Mouse (Mus musculus) MN1 (cell line): ENCODE results near the gene March10.

Experiments
- DNase-seq: peaks from one replicate; pipeline ENCODE4 v3.0.0-alpha.2; 2016; ENCODE audit warnings: low spot score

March10 gene

DNA sequence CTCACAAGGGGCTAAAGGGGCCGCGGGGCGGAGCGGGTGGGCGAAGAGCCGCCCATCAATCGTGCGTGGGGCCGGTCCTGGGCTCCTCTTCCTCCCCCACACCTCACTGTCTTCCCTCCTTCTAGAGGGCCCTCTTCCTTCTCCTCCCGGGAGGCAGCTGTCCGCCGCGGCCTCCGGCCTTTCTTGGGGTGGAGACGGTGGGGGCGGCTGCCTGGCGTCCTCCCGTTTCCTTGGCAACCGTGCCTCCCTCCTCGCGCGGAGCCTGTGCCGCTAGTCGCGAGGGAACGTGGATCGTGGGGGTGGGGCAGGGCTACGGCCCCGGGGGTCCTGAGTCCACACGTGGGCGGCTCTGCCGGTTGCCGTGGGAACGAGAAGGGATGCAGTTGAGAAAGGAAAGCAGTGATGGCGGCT, at the start of gene March10:
March10 (minus strand) TSS at position 239 of the 411 bp plus-strand sequence.
- no peak for DNase-seq

DNA sequence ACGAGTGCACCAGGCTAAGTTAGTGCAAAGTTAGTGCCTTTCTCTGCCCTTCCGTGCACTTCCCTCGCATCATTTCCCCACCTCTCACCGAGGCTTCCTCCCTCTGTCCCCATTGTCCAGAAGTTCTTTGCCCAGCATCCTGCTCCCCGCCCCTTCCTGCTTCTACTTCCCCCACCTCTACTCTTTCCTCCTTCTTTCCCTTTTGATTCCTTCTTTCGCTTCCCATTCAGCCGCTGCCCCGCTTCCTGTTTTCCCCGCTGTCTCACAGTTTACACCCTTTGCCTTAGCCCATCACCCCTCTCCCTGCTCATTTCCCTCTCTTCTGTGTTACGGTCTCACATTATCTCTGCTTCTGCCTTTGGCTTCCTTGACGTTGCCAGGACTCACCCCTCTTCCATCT, 49.8 kb upstream of the March10 start:
- DNase-seq: no peak

DNA sequence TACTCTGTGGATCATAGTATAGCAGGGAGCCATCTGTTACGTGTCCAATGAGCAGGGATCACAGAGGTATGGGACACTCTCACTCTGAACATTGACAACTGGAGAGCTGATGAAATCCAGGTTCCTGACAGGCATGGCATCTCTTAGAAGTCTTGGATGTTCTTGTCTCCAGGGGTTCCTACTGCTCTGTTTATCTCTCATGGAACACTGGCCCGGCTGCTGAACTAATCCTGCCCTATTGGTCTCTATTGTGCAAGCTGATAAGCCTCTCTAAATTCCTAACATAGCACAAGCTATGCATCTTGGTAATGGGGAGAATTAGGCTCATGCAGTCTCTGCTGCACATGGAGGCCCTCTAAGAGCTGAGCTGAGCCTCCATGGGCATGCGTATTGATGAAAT, 48.5 kb upstream of the March10 start:
- DNase-seq: no peak

DNA sequence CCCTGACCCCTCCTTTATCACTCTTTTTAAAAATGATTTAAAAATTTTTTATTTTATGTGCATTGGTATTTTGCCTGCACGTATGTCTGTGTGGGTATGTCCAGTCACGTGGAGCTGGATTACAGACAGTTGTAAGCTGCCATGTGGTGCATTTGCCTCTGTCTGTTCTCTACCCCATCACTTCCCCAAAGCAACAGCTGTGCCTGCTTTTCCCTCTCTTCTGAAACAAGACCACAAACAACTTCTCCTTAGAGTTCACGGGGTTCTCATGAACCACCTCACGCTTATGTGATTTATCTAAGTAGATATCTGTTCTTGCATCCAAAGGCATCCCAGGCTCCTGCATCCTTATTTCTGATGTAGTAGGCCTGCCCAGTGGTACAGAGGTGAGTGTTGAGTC, 45.8 kb upstream of the March10 start:
- no peak for DNase-seq

DNA sequence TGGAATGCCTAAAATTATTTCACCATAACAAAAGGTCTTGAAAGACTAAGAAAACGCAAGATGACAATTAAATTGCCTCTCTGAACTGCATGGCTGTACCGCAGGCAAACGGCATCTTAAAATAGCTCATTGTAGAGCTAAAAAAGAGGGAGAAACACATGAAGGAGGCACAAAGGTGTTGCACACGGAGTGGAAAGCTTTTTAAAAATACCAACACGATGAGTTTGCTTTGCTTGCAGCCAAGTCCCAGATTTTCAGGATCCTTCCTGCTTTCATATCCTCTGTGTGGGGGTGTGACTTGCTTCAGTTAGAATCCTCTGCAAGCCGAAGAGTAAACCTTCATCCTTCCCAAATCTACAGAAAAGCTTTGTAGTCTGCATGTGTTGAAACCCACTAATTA, 41.0 kb upstream of the March10 start:
- no peak for DNase-seq

DNA sequence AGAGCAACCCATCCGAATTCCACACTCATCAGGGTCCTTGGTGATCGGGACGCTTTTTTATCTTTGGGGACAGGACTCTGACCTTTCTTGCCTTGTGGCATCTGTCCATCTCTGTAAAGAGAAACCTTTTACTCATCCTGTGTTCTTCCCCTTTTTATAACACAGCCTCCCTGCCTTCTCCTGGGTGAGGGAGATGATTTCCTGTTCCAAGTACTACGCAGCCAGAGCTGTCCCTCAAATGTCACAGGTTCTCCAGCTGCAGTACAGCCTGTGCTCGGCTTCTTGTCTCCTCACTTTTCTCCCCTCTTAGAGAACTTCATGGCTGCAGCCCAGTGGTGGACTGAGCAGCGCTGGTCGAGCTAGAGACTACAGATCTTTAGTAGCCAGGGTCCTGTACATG, 40.1 kb upstream of the March10 start:
- no peak for DNase-seq

DNA sequence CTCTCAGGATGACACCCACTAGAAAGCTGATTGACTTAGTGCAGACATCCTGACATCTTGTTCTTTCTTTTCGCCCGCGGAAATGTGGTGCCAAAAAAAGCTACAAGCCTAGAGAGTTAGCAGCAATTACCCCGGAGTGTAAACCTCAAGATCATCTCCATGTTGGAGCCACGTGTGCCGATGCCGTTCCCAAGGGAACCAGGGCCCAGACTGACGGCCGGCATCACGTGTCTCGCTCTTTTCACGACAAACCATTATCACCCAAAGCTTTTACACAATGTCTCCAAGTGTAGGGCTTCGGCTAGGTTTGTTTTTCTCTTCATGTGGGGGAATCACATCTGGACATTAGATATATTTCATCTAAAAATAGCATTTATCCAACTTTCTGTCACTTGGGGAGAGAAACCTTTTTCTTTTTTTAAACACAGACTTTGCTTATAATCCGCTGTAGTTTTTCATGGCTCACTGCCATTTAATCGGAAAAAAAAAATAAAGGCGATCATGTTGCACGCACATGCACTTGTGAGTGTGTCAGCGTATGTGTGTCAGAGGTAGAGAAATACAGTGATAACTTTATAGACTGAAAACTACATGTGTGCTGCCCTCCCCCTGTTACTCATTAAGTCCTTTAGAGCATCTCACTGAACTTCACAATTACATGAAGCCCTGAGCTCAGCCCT, 39.2 kb upstream of the March10 start:
- peak; percentile 25 for DNase-seq

DNA sequence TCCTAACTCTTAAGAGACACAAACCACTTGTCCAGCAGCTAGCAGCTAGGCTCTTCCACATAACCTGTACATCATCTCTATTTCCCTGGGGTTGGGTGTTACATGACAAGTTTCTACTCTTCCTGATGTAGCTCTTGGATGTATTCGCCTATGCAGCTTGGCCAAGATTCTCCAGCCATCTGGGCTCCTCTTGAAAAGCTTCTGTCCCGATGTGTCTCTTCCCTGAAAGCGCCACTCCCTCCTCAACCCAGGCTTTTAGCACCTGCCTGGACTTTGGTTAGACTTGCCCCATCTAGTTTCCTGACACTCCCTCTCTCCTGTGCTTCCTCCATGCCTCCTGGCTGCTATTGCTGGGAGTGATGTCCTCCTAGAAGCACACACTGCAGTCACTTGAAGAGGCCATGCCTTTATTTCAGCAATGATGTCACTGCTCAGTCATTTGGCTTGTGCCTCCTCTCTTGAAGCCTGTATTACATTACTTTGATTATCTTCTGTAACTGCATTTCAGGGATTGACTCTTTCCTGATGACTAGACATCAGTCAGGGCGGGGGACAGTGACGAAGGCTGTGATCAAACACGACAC, 38.3 kb upstream of the March10 start:
- peak; percentile 40 for DNase-seq

DNA sequence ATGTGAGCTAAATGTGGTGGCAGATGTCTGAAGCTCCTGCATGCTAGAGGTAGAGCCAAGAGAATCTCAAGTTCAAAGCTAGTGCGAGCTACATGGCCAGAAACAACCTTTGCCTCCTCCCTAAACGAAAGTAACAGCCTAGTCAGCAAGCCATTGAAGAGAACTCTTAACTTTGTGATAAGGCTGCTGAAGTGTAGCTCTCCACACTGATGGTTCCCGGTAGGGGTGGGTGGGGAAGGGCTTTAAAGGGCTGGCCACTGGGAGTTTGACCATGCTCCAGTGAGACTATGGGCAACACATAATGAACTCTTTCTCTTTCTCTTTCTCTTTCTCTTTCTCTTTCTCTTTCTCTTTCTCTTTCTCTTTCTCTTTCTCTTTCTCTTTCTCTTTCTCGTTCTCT, 35.9 kb upstream of the March10 start:
- no peak for DNase-seq

DNA sequence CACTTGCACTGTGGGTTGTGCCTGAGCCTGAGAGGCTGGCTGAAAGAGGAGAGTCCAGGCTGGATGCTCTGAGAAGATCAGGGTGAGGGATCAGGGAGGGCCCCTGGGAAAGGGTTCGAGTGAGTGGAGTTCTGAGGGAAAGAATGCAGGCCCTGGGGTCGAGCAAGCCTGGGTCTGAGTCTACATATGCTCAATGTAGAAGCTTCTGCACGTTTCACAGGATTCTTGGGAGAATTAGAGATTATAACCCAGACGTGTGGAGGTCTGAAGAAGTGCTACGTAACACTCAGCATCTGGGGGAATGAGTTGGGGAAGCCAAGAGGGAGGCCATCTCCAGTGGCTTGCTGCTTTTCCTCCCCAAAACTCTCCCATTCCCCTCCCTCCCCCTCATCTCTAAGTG, 34.4 kb upstream of the March10 start:
- no peak for DNase-seq

DNA sequence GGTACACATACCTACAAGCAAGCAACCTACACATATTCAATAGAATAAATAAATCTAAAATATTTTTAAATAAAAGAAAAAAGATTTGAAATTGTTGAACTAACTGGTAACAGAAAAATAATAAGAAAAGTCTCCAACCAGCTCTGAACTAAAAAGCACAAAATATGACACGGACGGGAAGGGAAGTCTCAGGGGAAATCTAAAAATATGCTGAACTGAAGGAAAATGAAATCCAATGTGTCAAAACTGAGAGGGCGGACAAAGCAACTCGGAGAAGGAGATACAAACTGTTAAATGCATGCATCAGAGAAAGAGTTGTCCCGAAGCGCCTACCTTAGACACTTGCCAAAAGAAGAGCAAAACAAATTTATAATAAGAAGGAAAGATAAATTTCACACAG, 28.9 kb upstream of the March10 start:
- DNase-seq: no peak

DNA sequence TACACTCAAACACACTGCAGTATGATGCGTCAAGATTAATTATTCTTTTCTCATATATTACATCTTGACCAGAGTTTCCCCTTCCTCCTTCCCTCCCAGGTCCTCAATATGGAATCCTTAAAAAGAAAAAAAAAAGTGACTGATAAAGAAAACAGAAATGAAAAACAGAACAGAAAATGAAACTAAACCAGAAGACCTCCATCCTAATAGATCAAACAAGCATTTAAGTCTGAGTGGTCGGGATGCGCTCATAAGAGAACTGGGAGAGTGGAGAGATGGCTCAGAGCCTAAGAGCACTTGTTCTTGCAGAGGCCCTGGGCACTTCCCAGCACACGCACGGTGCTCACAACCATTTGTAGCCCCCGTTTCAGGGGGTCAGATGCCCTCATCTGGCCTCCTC, 28.5 kb upstream of the March10 start:
- DNase-seq: no peak

DNA sequence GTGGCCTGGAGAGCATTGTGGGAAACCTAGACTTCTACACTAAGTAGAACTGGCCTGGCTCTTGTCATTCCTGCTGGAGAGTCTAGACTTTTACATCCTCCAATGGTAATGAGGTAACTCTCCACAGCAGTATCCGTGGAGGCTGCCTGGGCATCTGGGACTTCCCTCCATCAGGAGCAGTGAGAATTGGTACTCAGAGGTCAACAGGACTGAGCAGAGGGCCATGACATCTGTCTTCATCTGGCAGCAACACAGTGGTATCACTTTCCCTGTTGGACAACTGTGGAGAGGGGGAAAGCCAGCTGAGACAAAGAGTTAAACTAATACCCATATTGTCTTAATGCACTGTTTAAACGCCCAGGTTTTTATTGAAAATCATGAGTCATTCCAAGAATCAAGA, 26.2 kb upstream of the March10 start:
- DNase-seq: peak; percentile 24

DNA sequence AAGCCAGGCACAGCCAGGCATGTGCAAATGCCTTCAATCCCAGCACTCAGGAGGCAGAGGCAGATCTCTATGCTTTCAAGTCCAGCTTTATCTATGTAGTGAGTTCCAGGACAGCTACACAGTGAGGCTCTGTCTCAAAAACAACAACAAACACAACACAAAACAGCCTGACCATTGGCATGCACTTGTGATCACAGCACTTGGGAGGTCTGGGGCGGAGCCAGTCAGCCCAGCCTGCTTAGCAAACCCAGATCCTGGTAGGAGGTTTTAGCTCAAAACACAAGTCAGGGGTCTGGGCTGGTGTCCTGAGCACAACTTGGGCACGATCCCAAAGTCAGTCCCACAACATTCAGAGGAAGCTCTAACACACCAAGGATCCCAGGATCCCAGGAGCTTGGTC, 18.2 kb upstream of the March10 start:
- DNase-seq: no peak

DNA sequence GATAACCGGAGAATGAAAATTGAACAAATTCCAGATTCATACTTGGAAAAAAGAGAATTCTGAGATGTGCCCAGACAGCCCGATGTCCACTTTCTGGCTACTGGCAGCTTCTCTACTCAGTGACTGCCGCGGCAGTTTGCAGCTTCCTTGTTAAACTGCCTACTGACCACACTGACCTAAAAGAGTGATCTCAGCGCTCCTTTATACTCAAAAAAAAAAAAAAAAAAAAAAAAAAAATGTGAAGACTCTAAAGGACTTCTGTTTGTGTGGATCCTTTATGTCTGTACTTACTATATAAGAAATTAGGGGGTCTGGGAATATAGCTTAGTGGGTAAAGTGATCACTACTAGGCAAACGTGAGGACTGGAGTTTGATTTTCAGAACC, 17.8 kb upstream of the March10 start:
- DNase-seq: no peak

DNA sequence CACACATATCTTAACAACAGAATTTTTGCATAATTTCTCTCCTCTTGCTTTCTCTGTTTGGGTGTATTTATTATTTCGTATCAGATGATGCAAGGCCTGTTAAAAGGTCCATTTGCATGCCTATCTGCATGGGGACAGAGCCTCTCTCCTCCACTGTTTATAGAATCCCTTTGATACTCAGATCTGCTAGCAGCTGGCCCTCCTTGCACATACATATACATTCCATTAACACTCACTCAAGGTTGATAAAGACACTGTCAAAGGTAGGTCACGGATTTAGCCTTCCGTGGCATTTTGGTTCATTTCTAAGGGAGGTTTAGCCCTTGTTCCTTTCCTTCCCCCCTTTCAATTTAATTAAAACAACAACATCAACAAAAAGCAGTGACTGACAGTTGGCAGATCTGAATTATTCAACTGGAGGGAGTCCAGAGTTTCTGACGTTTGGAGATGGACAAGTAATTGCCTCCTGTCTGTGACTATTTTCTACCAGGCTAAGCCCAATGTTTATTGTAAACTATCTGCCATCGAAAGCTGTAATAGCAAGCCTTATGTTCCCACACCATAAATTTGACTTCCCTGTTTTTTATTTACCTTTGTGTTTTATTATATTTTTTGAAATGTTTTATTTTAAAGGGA, 17.3 kb upstream of the March10 start:
- no peak for DNase-seq

DNA sequence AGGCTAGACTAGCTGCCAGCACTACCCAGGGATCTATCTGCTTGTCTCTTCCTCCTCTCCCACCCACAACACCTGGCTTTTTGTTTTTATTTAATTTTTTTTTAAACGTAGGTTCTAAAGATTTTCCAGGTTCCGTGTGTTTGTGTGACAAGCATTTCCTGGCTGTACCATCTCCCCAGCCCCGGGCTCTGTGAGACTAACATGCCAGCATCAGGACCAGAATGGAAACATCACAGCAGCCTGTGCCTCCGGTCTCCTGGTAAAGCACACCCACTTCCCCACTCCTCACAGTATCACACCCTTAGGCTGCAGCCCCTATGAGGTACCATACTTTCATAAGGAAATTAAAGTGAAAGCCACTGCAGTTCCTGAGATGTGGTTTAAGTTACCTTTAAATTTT, 16.1 kb upstream of the March10 start:
- DNase-seq: no peak

DNA sequence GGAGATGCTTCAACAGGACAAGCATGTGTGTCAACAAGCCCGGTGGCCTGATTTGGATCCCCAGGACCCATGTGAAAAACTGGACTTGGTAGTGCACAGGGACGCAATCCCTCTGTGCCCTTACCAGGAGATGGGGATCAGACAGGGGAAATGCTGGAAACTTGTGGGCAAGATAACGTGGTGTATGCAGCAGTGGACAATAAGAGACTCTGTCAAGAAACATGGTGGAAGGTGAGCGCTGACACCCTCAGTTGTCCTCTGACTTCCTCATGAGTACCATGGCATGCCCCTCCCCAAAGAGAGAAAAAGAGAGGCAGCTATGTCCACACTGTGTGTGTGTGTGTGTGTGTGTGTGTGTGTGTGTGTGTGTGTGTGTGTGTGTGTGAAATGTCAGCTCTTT, 14.4 kb upstream of the March10 start:
- DNase-seq: no peak

DNA sequence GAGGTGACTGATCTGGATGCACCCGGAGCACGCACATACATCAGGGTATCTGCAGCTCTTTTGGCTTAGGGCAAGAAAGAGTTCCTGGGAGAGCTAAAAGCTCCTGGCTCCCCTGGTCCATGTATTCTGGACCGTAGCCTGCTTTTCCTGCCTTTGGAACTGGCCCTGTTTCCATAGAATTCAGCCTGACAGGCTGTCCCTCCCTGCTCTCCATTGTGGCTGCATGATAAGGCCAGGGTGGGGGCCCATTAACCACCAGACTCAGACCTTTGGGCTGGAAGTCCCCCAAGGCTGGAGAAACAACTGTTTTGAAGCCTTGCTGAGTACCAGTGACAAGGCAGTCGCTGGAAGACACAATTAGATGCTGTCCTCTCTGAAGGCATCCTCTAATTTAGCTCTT, 13.0 kb upstream of the March10 start:
- DNase-seq: no peak

DNA sequence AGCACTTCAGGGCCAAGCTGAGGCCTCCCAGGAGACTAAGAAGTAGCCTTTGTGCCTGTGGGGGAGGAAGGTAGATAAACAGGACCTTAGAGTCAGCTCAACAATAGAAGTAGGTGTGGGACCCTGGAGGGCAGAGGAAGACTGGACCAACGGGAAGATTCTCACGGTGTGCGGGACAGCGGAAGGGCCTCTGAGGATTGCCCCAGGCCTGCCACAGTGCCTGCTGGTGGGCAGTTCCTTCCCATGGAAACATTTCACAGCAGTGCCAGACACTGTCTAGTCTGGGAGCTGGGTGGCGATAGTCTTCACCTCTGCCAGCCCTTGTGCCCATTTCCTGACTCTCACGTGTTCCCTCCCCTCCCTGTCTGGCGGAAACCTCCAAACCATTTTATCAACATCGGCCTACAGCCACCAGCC, 12.6 kb upstream of the March10 start:
- DNase-seq: no peak

DNA sequence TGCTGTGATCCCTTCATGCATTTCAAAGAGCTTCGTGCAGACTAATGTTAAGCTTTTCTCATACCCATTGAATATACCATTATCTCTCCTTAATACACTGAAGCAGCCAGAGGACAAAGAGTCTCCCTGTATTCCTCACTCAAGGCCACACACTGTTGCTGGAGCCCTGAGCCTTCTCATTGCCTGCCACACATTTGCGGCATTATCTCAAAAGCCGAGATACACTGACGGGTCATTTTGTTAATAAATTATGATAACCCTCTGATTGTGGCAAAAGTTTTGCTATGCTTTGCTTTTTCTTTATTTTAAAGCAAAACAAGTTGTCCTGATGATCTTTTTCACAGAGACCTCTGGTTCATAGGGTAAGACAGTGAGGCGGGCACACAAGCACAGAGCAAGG, 11.9 kb upstream of the March10 start:
- no peak for DNase-seq

DNA sequence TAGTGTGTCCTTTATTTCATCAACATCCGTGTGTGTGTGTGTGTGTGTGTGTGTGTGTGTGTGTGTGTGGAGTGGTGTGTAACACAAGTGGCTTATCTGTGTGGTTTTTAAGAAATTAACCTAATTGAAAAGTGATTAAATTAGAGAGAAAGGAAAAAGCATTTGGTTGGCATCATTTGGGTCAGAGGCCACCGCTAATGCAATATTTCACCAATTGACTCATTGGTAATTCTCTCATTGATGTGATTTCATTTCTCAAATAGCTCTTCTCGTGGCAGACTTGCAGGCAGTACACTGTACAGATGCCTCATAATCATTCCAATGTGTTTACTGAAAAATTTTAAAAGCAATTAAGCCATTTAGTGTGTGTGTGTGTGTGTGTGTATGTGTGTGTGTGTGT, 11.3 kb upstream of the March10 start:
- DNase-seq: peak; percentile 72

DNA sequence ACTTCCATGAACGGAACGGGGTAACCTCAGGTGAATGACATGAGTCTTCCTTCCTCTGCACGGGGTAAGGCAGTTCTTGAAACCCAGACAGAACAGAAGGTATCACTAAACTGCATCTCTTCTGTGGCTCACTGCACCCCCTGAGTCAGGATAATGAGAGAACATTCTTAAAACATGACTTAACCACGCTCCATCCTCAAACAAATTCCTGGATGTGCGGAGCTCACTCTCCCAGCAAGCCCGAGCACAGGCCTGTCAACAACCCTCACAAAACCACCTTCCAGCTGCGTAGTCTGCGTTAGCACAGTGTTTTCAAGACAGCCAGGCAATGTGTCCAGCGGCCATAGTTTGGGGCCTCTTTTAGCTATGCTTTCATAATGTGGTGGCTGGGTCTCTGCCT, 10.7 kb upstream of the March10 start:
- peak; percentile 39 for DNase-seq

DNA sequence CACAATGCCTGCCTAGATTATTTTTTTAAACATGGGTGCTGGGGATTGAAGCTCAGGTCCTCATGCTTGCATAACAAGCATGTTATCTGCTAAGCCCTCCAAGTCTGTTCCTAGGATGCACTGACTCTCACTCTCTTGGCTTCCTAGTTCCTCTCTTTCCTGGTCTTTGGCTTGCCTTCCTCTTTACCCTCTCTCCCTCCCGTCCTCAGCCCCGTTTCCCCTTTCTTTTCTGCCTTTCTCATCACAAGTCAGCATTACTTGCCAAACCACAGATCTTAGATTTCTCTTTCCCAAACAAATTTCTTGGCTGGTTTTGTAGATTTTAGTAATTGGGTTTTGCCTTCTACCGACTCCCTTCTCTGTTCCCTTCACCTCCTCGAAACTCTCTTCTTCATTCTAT, 10.2 kb upstream of the March10 start:
- DNase-seq: no peak
